Mouse (Mus musculus) erythroblast, embryonic 14.5 days (primary cell): ENCODE results near the gene 9430097D07Rik.

Experiments used
- GATA1 ChIP-seq: IDR thresholded peaks from 2 replicates; pipeline ENCODE4 v1.6.1; 2012; ENCODE audit warnings: low read length, inconsistent platforms, mixed read lengths
- TAL1 ChIP-seq: IDR thresholded peaks from 3 replicates; pipeline ENCODE4 v1.6.1; 2012; ENCODE audit warnings: low read length, inconsistent platforms, mixed read lengths

GRCm38 (mm10) chr2:32547964-32548739 lies 27.3 kb downstream of the 9430097D07Rik start:
- TF ChIP-seq GATA1 (no peak), TAL1 (no peak)
